Mouse (Mus musculus): ENCODE data around the gene Gpm6a.

- no peak for TF ChIP-seq CTCF (IDR thresholded peaks at IDR 0.05; ENCODE audit: borderline replicate concordance, control insufficient read depth, extremely low read depth, insufficient read depth, low read length, poor library complexity)
- TF ChIP-seq POLR2A (IDR thresholded peaks at IDR 0.05; ENCODE audit: control insufficient read depth, extremely low read depth, insufficient read depth, low read length, poor library complexity): no peak
Measured at GRCm38 (mm10) chr8:54917710-54918109, 36.9 kb upstream of the Gpm6a start.

All from thymus, adult 2 months (tissue).